Mouse (Mus musculus) common myeloid progenitor, adult 5-6 weeks (primary cell): ENCODE measurements at regions not wholly inside any gene's neighbourhood (a gene's known extent, or its start where the extent isn't known, plus 50 kb on each side); places are given as distances from the start of the nearest gene placed in this dataset.

Experiments used
- ATAC-seq: replicated peaks from 2 replicates; pipeline ENCODE4 v1.8.0; 2016; ENCODE audit warnings: low read depth, mild to moderate bottlenecking, moderate TSS enrichment, inconsistent platforms; ENCODE audit not compliant: poor library complexity, severe bottlenecking

DNA sequence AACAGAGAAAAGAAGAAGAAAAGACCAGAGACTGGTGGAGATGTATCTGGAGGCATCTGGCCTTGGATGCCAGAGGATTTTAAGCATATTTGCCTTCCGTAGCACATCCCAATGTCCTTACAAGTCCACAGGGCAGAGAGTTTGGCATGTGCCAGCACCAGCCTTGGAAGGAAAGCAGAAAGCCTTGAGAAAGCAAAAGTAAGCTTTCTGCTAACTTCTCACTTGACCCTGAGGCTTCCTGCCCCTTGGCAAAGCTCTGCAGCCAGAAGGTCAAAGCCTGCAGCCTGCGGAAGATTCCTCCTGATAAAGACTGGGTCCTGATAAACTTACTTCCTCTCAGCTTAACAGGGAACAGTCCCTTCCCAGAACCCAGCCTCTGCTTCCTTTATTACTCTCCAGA, 268.3 kb upstream of the Prox1 start:
- no peak for ATAC-seq

GRCm38 (mm10) chr1:190422874-190423273, 252.4 kb upstream of the Prox1 start:
- no peak for ATAC-seq

DNA sequence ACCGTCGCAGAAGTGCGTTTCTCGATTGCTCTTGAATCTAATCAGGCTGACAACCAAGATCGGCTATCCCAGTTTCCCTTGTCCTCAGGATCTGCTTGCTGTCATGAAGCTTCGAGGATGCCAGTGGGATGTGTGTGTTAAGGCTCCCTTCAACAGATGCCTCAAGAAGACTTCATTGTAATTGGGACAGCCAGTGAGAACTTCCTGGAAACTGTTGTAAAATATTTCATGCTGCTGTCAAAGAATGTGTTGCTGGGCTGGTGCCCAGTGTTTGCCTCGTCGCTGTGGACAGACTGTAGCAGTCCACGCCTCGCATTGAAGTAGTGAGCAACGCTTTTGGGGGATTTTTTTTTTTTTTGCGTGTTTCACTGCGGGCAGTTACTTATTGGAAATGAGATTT, 249.2 kb upstream of the Prox1 start:
- no peak for ATAC-seq

DNA sequence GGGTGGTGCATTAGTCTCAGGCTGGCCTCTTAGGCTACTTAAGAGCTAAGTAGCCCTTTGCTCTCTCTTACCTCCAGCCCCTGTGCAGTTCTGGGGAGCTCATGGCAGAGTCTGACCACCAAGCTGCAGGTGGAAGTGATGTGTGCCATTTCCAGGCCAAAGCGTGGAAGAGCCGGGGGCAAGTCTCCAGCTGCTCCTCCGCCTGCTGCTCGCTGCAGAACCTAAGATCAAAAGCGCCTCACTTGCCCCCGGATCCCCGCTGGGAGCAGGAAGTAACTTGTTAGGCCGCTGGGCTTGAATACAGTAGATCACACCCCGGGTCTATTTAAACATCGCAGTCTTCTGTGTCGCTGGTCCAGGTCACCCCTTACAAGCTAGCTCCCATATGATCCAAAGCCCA, 246.8 kb upstream of the Prox1 start:
- ATAC-seq, result no peak

DNA sequence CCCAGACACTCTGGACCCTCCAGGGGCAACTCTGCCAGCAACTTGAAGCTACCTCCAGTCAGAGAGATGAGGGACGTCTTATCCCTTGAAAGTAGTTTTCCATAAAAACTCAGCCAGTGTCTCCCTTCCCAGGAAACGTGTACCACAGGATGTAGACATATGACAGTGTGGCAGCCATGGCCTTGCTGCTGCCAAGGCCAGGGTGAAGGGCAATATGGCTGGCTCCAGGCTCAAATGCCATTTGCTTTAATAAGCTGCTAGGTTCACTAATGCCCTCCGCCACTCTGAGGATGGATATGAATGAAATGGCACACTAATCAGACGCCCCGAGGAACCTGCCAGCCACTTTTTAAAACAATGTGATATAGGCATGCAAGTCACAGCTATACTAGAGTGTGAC, 241.2 kb upstream of the Prox1 start:
- no peak for ATAC-seq

GRCm38 (mm10) chr1:190403335-190403734, 232.8 kb upstream of the Prox1 start:
- ATAC-seq, result no peak

DNA sequence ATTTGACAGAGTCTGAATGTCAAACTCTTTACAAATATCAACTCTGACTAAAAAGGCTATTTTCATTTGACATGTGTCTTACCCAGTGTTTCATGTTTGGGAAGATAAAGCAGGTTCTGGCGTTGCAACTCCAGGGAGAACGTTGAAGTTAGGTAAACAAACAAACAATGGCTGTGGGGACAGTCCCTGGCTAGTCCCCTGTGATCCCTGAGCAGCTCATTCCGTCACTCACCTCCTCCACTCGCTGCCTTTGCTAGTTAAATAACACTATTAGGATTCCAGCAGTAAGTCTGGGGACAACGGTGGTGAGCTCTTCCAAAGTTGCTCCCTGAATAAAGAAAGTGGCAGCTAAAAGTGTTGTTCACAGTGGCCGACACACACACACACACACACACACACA, 227.8 kb upstream of the Prox1 start:
- ATAC-seq, result no peak

- no peak for ATAC-seq
Observed at GRCm38 (mm10) chr1:190397811-190398210, 227.3 kb upstream of the Prox1 start.

- ATAC-seq, result no peak
Observed at GRCm38 (mm10) chr1:190393061-190393460, 222.5 kb upstream of the Prox1 start.

GRCm38 (mm10) chr1:190388853-190389252, 218.3 kb upstream of the Prox1 start:
- ATAC-seq, result no peak

DNA sequence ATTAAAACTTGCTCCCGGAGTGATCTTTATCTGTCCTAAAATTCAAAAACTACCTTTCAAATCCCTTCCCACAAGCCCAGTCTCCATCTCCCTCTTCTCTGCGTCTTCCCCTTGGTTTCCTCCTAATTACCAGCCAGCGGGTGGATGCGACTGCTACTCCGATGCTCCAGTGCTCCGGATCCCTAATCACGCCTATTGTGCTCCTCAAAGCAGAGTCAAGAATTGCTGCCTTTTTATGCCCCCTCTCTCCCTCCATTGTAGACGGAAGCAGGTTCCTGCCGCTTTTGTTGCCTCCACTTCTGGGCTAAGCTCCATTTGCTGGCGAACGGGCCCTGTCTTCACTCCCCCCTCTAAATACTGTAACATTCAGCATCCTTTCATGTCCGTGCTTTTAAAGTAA, 214.0 kb upstream of the Prox1 start:
- ATAC-seq, result no peak

GRCm38 (mm10) chr1:190383256-190383838, 212.8 kb upstream of the Prox1 start:
- no peak for ATAC-seq

GRCm38 (mm10) chr1:190380151-190380550, 209.6 kb upstream of the Prox1 start:
- no peak for ATAC-seq

DNA sequence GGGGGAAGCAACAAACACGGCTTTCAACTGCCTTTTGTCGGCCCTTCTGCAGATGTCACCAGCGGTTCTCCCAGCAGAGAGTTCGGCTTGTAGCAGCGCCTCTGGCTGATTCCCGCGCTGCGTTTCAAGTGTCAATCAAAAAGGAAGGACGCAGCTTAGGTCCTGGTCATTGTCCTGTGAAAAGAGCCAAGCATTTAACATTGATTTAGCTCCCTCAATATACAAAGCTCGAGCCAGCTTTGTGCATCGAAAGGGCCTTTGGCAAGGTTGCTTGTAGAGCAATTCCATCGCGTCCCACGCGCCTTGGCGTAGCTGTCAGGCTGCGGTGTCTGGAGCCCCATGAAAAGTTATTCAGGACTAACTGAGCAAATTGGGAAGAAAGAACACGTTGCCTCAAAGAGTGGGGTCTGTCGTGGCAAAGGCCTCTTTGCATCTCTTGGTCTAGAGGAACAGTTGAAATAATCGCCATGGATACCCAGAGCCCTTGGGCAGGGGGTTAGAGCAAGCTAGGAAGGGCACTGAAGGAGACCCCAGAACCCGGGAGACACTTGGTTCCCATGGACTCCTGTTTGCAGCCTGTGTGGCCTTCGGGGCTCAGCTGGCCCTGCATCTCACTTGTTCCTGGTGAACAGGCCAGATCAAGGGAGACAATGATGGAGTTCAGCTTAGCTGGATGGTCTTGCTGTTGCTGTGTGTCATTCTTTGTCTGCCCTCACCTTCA, 204.8 kb upstream of the Prox1 start:
- no peak for ATAC-seq

DNA sequence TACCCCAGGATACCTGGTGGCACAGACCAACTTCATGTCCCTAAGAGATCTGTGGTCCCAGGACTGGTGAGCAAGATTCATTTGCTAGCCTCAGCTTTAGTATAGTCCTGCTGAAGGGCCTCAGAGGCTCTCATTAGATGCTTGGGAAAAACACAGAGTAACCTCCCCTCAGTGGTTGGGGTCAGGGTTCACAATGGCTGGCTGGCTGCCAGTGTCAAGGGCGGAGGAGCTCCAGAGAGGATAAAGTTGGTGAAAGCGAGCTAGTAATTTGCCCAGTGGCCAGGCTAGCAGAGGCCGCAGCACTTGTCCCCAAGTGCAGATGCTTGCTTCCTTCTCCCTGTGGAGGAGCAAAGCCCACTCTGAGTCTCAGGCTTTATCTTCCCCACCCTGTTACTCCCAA, 203.8 kb upstream of the Prox1 start:
- ATAC-seq, result no peak

GRCm38 (mm10) chr1:190366631-190367030, 196.1 kb upstream of the Prox1 start:
- ATAC-seq, result no peak

- no peak for ATAC-seq
Observed at GRCm38 (mm10) chr1:190365126-190365525, 194.6 kb upstream of the Prox1 start.

DNA sequence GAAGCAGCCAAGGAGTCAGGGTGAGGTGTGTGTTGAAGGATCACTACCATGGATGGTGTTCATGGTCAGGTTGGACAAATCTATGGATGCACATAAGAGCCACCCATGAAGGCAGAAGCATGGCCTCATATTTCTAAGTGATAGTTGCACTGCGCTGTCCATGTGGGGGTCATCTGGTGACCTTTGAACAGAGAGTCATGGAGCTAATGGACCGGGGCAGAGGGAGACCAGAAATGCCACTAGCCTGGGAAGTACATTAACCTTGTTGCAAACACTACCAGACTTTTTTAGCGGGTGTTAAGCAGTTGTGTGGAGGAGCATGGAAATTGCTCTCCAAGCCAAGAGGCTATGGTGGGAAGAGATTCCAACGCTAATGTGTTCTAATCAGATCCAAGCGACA, 190.1 kb upstream of the Prox1 start:
- no peak for ATAC-seq

GRCm38 (mm10) chr1:190357779-190358178, 187.3 kb upstream of the Prox1 start:
- ATAC-seq, result no peak

DNA sequence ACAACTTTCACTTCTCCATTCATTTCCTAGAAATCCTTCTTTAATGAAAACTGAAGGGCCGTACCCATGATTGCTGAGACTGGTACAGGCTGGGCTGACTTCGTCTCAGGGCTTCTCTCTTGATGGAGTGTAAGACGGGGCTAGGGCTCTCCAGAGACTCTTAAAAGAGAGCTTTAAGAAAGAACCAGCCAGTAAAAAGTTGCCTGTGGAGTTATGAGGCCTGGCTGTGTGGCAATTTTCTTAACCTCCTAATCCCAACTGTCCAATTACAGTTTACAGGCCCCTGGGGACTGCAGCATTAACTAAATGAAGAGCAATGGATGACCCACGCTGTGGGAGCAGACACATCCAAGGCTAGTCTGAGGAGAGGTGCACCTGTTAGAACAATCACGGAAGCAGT, 177.1 kb upstream of the Prox1 start:
- ATAC-seq, result no peak

DNA sequence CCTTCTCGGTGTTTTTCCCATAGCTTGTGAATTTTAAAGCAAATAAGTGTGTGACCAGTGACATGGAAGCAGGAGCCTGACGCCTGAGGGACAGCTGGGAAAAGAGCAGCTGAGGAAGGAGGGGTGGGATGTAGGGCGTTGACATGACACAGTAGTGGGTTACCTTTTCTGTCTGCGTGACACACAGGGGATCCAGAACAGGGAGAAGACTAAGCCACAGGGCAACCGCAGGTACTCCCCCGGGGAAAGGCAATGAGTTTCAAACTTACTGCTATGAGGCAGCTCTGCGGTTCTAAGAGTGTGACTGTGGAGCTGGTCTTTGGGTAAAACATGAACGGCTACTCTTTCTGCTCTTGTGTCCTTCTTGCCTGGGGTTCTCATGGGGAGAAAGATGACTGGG, 170.2 kb upstream of the Prox1 start:
- ATAC-seq, result no peak

DNA sequence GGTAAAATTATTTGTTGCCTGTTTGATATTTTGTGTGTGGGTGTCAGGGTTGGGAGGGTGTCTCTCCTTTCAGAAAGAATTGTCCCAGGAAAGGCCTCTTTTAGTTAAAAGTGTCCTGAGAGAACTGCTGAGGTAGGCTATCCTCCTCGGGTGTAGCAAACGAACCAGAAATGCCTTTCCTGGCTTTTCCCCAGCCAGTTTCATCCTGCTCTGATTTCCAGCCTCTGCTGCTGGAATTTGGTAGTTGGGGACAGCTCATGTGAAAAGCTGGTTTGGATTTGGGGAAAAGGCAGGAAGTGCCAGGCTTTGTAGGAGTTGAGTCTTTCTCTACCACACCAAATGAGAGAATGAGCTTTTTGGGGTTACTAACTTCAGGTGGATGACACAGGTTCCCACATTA, 164.0 kb upstream of the Prox1 start:
- no peak for ATAC-seq
